Mouse (Mus musculus) MEL (cell line): ENCODE results near the gene Irs2. TPM values are rescaled to one million over a fixed set of nuclear protein-coding genes. Genes with fewer than 3 reads are reported as not detected.

Source experiments
- DNase-seq: peaks from one replicate; pipeline ENCODE4 v3.0.0; 2011; ENCODE audit warnings: low read depth, low spot score
- H3K27ac ChIP-seq: 2 replicates; pipeline ENCODE4 v1.5.1; 2012; ENCODE audit warnings: low read depth, mild to moderate bottlenecking, control low read depth, low read length, moderate library complexity; ENCODE audit not compliant: control insufficient read depth
- H3K27me3 ChIP-seq, 2 experiments: fragments of 150-350 bp in 1 of 2; sonication (generic) in 1 of 2; 2 replicates each; pipeline ENCODE4 v1.6.1; 2012; ENCODE audit warnings: low read length in 2 of 2, mild to moderate bottlenecking in 2 of 2, improper control_type of control experiment in 1 of 2, moderate library complexity in 1 of 2; ENCODE audit not compliant: insufficient read depth in 2 of 2, control insufficient read depth in 1 of 2
- H3K36me3 ChIP-seq, 2 experiments: 2 replicates each; pipeline ENCODE4 v1.6.1; 2012 to 2014; ENCODE audit warnings: low read length in 2 of 2, improper control_type of control experiment in 1 of 2, inconsistent platforms in 1 of 2, mild to moderate bottlenecking in 1 of 2; ENCODE audit not compliant: insufficient read depth in 2 of 2, control insufficient read depth in 1 of 2
- H3K4me1 ChIP-seq, 2 experiments: fragments of 150-350 bp in 1 of 2; sonication (generic) in 1 of 2; 2 replicates each; pipeline ENCODE4 v1.6.1; 2012; ENCODE audit warnings: low read length in 2 of 2, improper control_type of control experiment in 1 of 2, mild to moderate bottlenecking in 1 of 2; ENCODE audit not compliant: insufficient read depth in 2 of 2, control insufficient read depth in 1 of 2
- H3K4me3 ChIP-seq, 2 experiments: fragments of 150-350 bp in 1 of 2; sonication (generic) in 1 of 2; 2 replicates each; pipeline ENCODE4 v1.5.1; 2012; ENCODE audit warnings: low read depth in 2 of 2, low read length in 2 of 2, mild to moderate bottlenecking in 2 of 2, moderate library complexity in 2 of 2, control low read depth in 1 of 2, improper control_type of control experiment in 1 of 2; ENCODE audit not compliant: control insufficient read depth in 1 of 2, insufficient read depth in 1 of 2
- H3K79me2 ChIP-seq: 2 replicates; pipeline ENCODE4 v1.6.1; 2012; ENCODE audit warnings: mild to moderate bottlenecking, low read length, moderate library complexity; ENCODE audit not compliant: control insufficient read depth, poor library complexity, insufficient read depth
- H3K9ac ChIP-seq: 2 replicates; pipeline ENCODE4 v1.6.1; 2012; ENCODE audit warnings: low read depth, mild to moderate bottlenecking, control low read depth, low read length, moderate library complexity; ENCODE audit not compliant: control insufficient read depth, poor library complexity, severe bottlenecking
- H3K9me3 ChIP-seq: fragments of 150-350 bp; sonication (generic); replicated peaks from 2 replicates; pipeline ENCODE4 v1.6.1; 2012; ENCODE audit warnings: mild to moderate bottlenecking, low read length, improper control_type of control experiment, moderate library complexity; ENCODE audit not compliant: insufficient read depth
- CHD1 ChIP-seq: IDR thresholded peaks from 2 replicates; pipeline ENCODE4 v1.6.1; 2012; ENCODE audit warnings: low read depth, mild to moderate bottlenecking, inconsistent platforms, low read length, improper control_type of control experiment
- CHD2 ChIP-seq: IDR thresholded peaks from 2 replicates; pipeline ENCODE4 v1.6.1; 2011; ENCODE audit warnings: low read length, improper control_type of control experiment
- CTCF ChIP-seq, 3 experiments: IDR thresholded peaks in 2 of 3; conservative IDR thresholded peaks in 1 of 3; 2 replicates each; pipeline ENCODE4 v1.5.1; 2011 to 2012; ENCODE audit warnings: low read length in 3 of 3, low read depth in 2 of 3, mild to moderate bottlenecking in 2 of 3, improper control_type of control experiment in 1 of 3, inconsistent platforms in 1 of 3, mixed read lengths in 1 of 3, moderate library complexity in 1 of 3; ENCODE audit not compliant: control insufficient read depth in 1 of 3, insufficient read depth in 1 of 3, poor library complexity in 1 of 3, severe bottlenecking in 1 of 3
- E2F4 ChIP-seq: IDR thresholded peaks from 2 replicates; pipeline ENCODE4 v1.6.1; 2011; ENCODE audit warnings: low read depth, low read length, improper control_type of control experiment, borderline replicate concordance
- EP300 ChIP-seq, 2 experiments: IDR thresholded peaks; 2 replicates each; pipeline ENCODE4 v1.6.1; 2011; ENCODE audit warnings: improper control_type of control experiment in 2 of 2, low read length in 2 of 2, low read depth in 1 of 2, mild to moderate bottlenecking in 1 of 2
- ETS1 ChIP-seq: IDR thresholded peaks from 2 replicates; pipeline ENCODE4 v1.6.1; 2012; ENCODE audit warnings: low read depth, mild to moderate bottlenecking, inconsistent platforms, low read length, improper control_type of control experiment, moderate library complexity
- HCFC1 ChIP-seq: IDR thresholded peaks from 2 replicates; pipeline ENCODE4 v1.6.1; 2012; ENCODE audit warnings: low read depth, mild to moderate bottlenecking, inconsistent platforms, low read length, improper control_type of control experiment, moderate library complexity
- JUND ChIP-seq: IDR thresholded peaks from 2 replicates; pipeline ENCODE4 v1.6.1; 2011; ENCODE audit warnings: low read depth, mild to moderate bottlenecking, improper control_type of control experiment, low read length
- MAZ ChIP-seq: IDR thresholded peaks from 2 replicates; pipeline ENCODE4 v1.6.1; 2012; ENCODE audit warnings: low read depth, mild to moderate bottlenecking, inconsistent platforms, low read length, improper control_type of control experiment
- MEF2A ChIP-seq: IDR thresholded peaks from 2 replicates; pipeline ENCODE4 v1.6.1; 2014; ENCODE audit warnings: low read depth, mild to moderate bottlenecking, inconsistent platforms, low read length, improper control_type of control experiment; ENCODE audit not compliant: poor library complexity, insufficient replicate concordance, severe bottlenecking; ENCODE audit errors: extremely low read depth
- MXI1 ChIP-seq: IDR thresholded peaks from 2 replicates; pipeline ENCODE4 v1.6.1; 2011; ENCODE audit warnings: mild to moderate bottlenecking, low read depth, low read length, improper control_type of control experiment
- MYC ChIP-seq: IDR thresholded peaks from 2 replicates; pipeline ENCODE4 v1.6.1; 2011; ENCODE audit warnings: low read depth, mild to moderate bottlenecking, low read length, improper control_type of control experiment, moderate library complexity
- POLR2A ChIP-seq, 2 experiments: IDR thresholded peaks; 2 replicates each; pipeline ENCODE4 v1.6.1; 2011 to 2012; ENCODE audit warnings: low read length in 2 of 2, mild to moderate bottlenecking in 2 of 2, control low read depth in 1 of 2, improper control_type of control experiment in 1 of 2, low read depth in 1 of 2, moderate library complexity in 1 of 2; ENCODE audit not compliant: control insufficient read depth in 1 of 2, insufficient read depth in 1 of 2, poor library complexity in 1 of 2
- POLR2AphosphoS5 ChIP-seq: IDR thresholded peaks from 2 replicates; pipeline ENCODE4 v1.6.1; 2012; ENCODE audit warnings: low read depth, borderline replicate concordance, mild to moderate bottlenecking, inconsistent platforms, low read length, moderate library complexity, mixed read lengths
- RAD21 ChIP-seq: IDR thresholded peaks from 2 replicates; pipeline ENCODE4 v1.6.1; 2011; ENCODE audit warnings: mild to moderate bottlenecking, low read depth, low read length, improper control_type of control experiment
- RCOR1 ChIP-seq: IDR thresholded peaks from 2 replicates; pipeline ENCODE4 v1.6.1; 2012; ENCODE audit warnings: low read depth, mild to moderate bottlenecking, inconsistent platforms, low read length, improper control_type of control experiment
- SIN3A ChIP-seq: IDR thresholded peaks from 2 replicates; pipeline ENCODE4 v1.6.1; 2012; ENCODE audit warnings: low read length, improper control_type of control experiment, inconsistent platforms
- SMC3 ChIP-seq: IDR thresholded peaks from 2 replicates; pipeline ENCODE4 v1.6.1; 2011; ENCODE audit warnings: low read depth, low read length, improper control_type of control experiment
- TAL1 ChIP-seq: IDR thresholded peaks from 2 replicates; pipeline ENCODE4 v1.6.1; 2012; ENCODE audit warnings: mild to moderate bottlenecking, inconsistent platforms, low read length, moderate library complexity, mixed read lengths
- TBP ChIP-seq: IDR thresholded peaks from 2 replicates; pipeline ENCODE4 v1.8.0; 2011; ENCODE audit warnings: low read depth, low read length, improper control_type of control experiment
- TCF12 ChIP-seq: IDR thresholded peaks from 2 replicates; pipeline ENCODE4 v1.6.1; 2014; ENCODE audit warnings: low read depth, mild to moderate bottlenecking, inconsistent platforms, low read length, improper control_type of control experiment, moderate library complexity
- ZKSCAN1 ChIP-seq: IDR thresholded peaks from 2 replicates; pipeline ENCODE4 v1.6.1; 2012; ENCODE audit warnings: low read depth, mild to moderate bottlenecking, inconsistent platforms, low read length, improper control_type of control experiment, moderate library complexity
- ZMIZ1 ChIP-seq: IDR thresholded peaks from 2 replicates; pipeline ENCODE4 v1.6.1; 2012; ENCODE audit warnings: low read depth, mild to moderate bottlenecking, inconsistent platforms, low read length, improper control_type of control experiment, moderate library complexity
- polyA plus RNA-seq, 2 experiments: library from polyadenylated mRNA; stranded (reverse) in 1 of 2; unstranded in 1 of 2; fragments of >175 nt in 1 of 2; fragments of >200 nt in 1 of 2; gene quantifications; 2 replicates each; pipeline versions ENCODE4 v1.2.1 to v1.2.4; 2012; ENCODE audit warnings: low replicate concordance in 2 of 2, low read depth in 1 of 2; ENCODE audit not compliant: insufficient read length in 2 of 2, insufficient read depth in 1 of 2, missing spikeins in 1 of 2
- total RNA-seq: library from RNA; depleted of rRNA; stranded (reverse); fragments of 300-350 nt; gene quantifications from 2 replicates; pipeline ENCODE4 v1.2.3, GENCODE M21; 2012; rRNA removed

Irs2 gene
- total RNA-seq (12.4 and 16.4 TPM in 2 replicates), polyA plus RNA-seq (10 to 100 TPM in 1 of 2 experiments, not detected in 1; 23.1 TPM)

GRCm38 (mm10) chr8:11008379-11008775 lies at the start of gene Irs2:
Irs2 (minus strand) TSS chr8:11008458.
- Histone ChIP-seq H3K9ac (peak within 1 kb of the TSS; percentile 83), H3K4me3 (peak within 1 kb of the TSS; percentile 83 to 88), H3K4me1 (peaks cover 0 to 23% of the 10 kb centered on the region in 2 experiments; a peak in 3 of 4 replicates), H3K27me3 (no peaks in the 10 kb centered on the region), H3K36me3 (peaks cover 0 to 3% of the 10 kb centered on the region in 2 experiments; a peak in 1 of 4 replicates), H3K79me2 (peaks cover 56% of the 10 kb centered on the region), H3K9me3 (no peaks in the 10 kb centered on the region), H3K27ac (peak within 1 kb of the TSS; percentile 77)
- TF ChIP-seq HCFC1 = no peak
- 0 out of 2 replicates have a peak, but pooled peaks have one; percentile 12 for TF ChIP-seq CHD1
- TF ChIP-seq POLR2A (IDR thresholded peaks at IDR 0.05; ENCODE audit: control insufficient read depth in 1 of 2, insufficient read depth in 1 of 2, low read depth in 1 of 2, low read length in 2 of 2, poor library complexity in 1 of 2) = no peak
- TF ChIP-seq ZKSCAN1 = no peak
- no peak for DNase-seq

GRCm38 (mm10) chr8:11056665-11057064 lies 48.4 kb upstream of the Irs2 start:
- Histone ChIP-seq H3K9ac (no peak overlapping the region), H3K4me3 (no peak overlapping the region), H3K36me3 (no peaks in the 10 kb centered on the region), H3K79me2 (no peaks in the 10 kb centered on the region), H3K4me1 (no peaks in the 10 kb centered on the region), H3K9me3 (no peaks in the 10 kb centered on the region), H3K27me3 (no peaks in the 10 kb centered on the region), H3K27ac (no peak overlapping the region)
- no peak for TF ChIP-seq CHD2
- no peak for DNase-seq

GRCm38 (mm10) chr8:11056175-11056563 lies 47.9 kb upstream of the Irs2 start:
- no peaks in the 10 kb centered on the region for H3K27me3 ChIP-seq
- H3K9me3 ChIP-seq = no peaks in the 10 kb centered on the region
- H3K9ac ChIP-seq = no peak overlapping the region
- H3K27ac ChIP-seq = no peak overlapping the region
- no peaks in the 10 kb centered on the region for H3K36me3 ChIP-seq
- H3K4me1 ChIP-seq = no peaks in the 10 kb centered on the region
- H3K4me3 ChIP-seq = no peak overlapping the region
- H3K79me2 ChIP-seq = no peaks in the 10 kb centered on the region
- no peak for DNase-seq
- TF ChIP-seq MEF2A = no peak
- no peak for TF ChIP-seq SIN3A
- TF ChIP-seq JUND = no peak
- TF ChIP-seq ETS1 = no peak
- TF ChIP-seq ZMIZ1 = no peak
- no peak for TF ChIP-seq MXI1
- TF ChIP-seq TCF12 = no peak
- TF ChIP-seq SMC3 = no peak
- no peak for TF ChIP-seq CTCF (IDR thresholded peaks at IDR 0.05 in 2 of 3, conservative IDR thresholded peaks at IDR 0.05 in 1 of 3; ENCODE audit: control insufficient read depth in 1 of 3, insufficient read depth in 1 of 3, low read depth in 2 of 3, low read length in 3 of 3, poor library complexity in 1 of 3, severe bottlenecking in 1 of 3)
- TF ChIP-seq MAZ = no peak
- no peak for TF ChIP-seq MYC
- no peak for TF ChIP-seq POLR2AphosphoS5
- TF ChIP-seq RCOR1 = no peak
- TF ChIP-seq TBP = no peak
- no peak for TF ChIP-seq RAD21
- no peak for TF ChIP-seq E2F4
- TF ChIP-seq TAL1 = no peak
- no peak for TF ChIP-seq EP300 (IDR thresholded peaks at IDR 0.05; ENCODE audit: low read depth in 1 of 2, low read length in 2 of 2)
